Mouse (Mus musculus) kidney, embryonic 14.5 days (tissue): ENCODE measurements around the gene Furin. TPM values are rescaled to one million over a fixed set of nuclear protein-coding genes. Genes with fewer than 3 reads are reported as not detected.

Source experiments
- ATAC-seq: fragments of 200-750 bp; cut with Nextera tagmentation; 2 replicates; pipeline ENCODE4 v1.8.0; 2017; ENCODE audit warnings: moderate number of reproducible peaks, mild to moderate bottlenecking, moderate TSS enrichment, moderate library complexity; ENCODE audit not compliant: low FRiP score, low TSS enrichment
- H3K27ac ChIP-seq: fragments of 300-500 bp; sonication (generic); 2 replicates; pipeline ENCODE4 v1.5.1; 2014; ENCODE audit warnings: low read depth, mild to moderate bottlenecking, low read length, moderate library complexity, mixed read lengths
- H3K27me3 ChIP-seq: fragments of 300-500 bp; sonication (generic); 2 replicates; pipeline ENCODE4 v1.6.1; 2014; ENCODE audit warnings: mild to moderate bottlenecking, low read length; ENCODE audit not compliant: control insufficient read depth, insufficient read depth
- H3K36me3 ChIP-seq: fragments of 300-500 bp; sonication (generic); 2 replicates; pipeline ENCODE4 v1.6.1; 2014; ENCODE audit warnings: low read length, mixed read lengths; ENCODE audit not compliant: control insufficient read depth, insufficient read depth
- H3K4me1 ChIP-seq: fragments of 300-500 bp; sonication (generic); 2 replicates; pipeline ENCODE4 v1.6.1; 2014; ENCODE audit warnings: low read length, mixed read lengths; ENCODE audit not compliant: control insufficient read depth, insufficient read depth
- H3K4me2 ChIP-seq: fragments of 300-500 bp; sonication (generic); replicated peaks from 2 replicates; pipeline ENCODE4 v1.6.1; 2014; ENCODE audit warnings: low read depth, mild to moderate bottlenecking, low read length
- H3K4me3 ChIP-seq: fragments of 300-500 bp; sonication (generic); 2 replicates; pipeline ENCODE4 v1.5.1; 2014; ENCODE audit warnings: mild to moderate bottlenecking, low read length
- H3K9ac ChIP-seq: fragments of 300-500 bp; sonication (generic); 2 replicates; pipeline ENCODE4 v1.6.1; 2014; ENCODE audit warnings: low read depth, mild to moderate bottlenecking, low read length, moderate library complexity
- H3K9me3 ChIP-seq: fragments of 300-500 bp; sonication (generic); 2 replicates; pipeline ENCODE4 v1.6.1; 2016; ENCODE audit warnings: low read length; ENCODE audit not compliant: control insufficient read depth
- WGBS: fragments of 180-500 bp; shearing (Covaris S2); extraction: QIAGEN DNeasy Blood & Tissue Kit; methylation state at CpG from one replicate; pipeline ENCODE4 v1.1.7; 2014; 5-methylcytosine and 5-hydroxymethylcytosine counted together
- polyA plus RNA-seq: library from polyadenylated mRNA; unstranded; fragments of >200 nt; fragmentation: Nextera tagmentation; extraction: Ambion mirVana; gene quantifications from 2 replicates; pipeline ENCODE4 v1.2.1, GENCODE M21; 2014

The Furin gene
- polyA plus RNA-seq, 1 experiment from 2014 or later: 13.6 TPM

- ATAC-seq: no peak
- Histone ChIP-seq H3K9me3 (no peaks in the 10 kb centered on the region), H3K4me1 (0 out of 2 replicates have a peak, but pooled peaks cover 3% of the 10 kb centered on the region), H3K27ac (no peak overlapping the region), H3K36me3 (no peaks in the 10 kb centered on the region), H3K4me2 (no peak overlapping the region), H3K27me3 (no peaks in the 10 kb centered on the region), H3K4me3 (no peak overlapping the region), H3K9ac (no peak overlapping the region)
- 75% methylated on average over 9 of the region's 9 CpGs for WGBS
These were observed 2.5 kb upstream of the Furin start for GRCm38 (mm10) chr7:80407712-80408111.

DNA sequence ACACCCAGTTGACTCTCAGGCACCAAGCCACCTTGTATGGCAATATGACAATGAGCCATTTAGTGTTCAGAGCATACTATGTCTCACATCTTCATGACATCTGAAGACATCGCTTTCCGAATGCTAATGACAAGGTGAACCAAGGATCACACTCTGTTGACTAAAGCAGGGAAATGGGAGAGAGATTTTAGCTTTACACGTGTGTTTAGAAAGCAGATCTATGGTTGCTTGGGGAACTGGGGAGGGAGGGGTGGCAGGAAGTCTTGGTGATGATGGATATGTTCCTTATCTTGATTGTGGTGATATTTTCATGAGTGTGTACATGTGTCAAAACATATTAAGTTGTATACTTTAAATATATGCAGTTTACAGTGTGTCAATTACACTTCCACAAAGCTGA, 950 bp upstream of the Furin start:
- 86% methylated on average over 3 of the region's 3 CpGs for WGBS

GRCm38 (mm10) chr7:80404101-80404894, 938 bp downstream of the Furin start:
- H3K4me1 ChIP-seq: peaks cover 16% of the 10 kb centered on the region; the same call in 1 of the 2 replicates
- no peaks in the 10 kb centered on the region for H3K27me3 ChIP-seq
- no peaks in the 10 kb centered on the region for H3K9me3 ChIP-seq
- WGBS: 67% methylated on average over 7 of the region's 7 CpGs
- H3K9ac ChIP-seq: no peak overlapping the region
- no peaks in the 10 kb centered on the region for H3K36me3 ChIP-seq
- no peak overlapping the region for H3K4me2 ChIP-seq
- ATAC-seq: no peak
- no peak overlapping the region for H3K27ac ChIP-seq
- H3K4me3 ChIP-seq: no peak overlapping the region

More for the DNA sequence above, 950 bp upstream of the Furin start:
- no peak for ATAC-seq
- Histone ChIP-seq H3K9ac (no peak overlapping the region), H3K27ac (no peak overlapping the region), H3K4me2 (no peak overlapping the region), H3K4me3 (no peak overlapping the region), H3K27me3 (no peaks in the 10 kb centered on the region), H3K36me3 (no peaks in the 10 kb centered on the region), H3K9me3 (no peaks in the 10 kb centered on the region), H3K4me1 (peaks cover 6% of the 10 kb centered on the region; the same call in 1 of the 2 replicates)

- H3K27ac ChIP-seq: no peak overlapping the region
These were observed 1.7 kb downstream of the Furin start for GRCm38 (mm10) chr7:80403551-80403950.

GRCm38 (mm10) chr7:80402651-80403321, 2.5 kb downstream of the Furin start:
- no peaks in the 10 kb centered on the region for H3K27me3 ChIP-seq
- peak overlapping the region; percentile 63; the same call in 1 of the 2 replicates for H3K27ac ChIP-seq
- peak overlapping the region; percentile 62 for H3K4me2 ChIP-seq
- WGBS: under 1% methylated on average over 54 of the region's 92 CpGs
- H3K4me1 ChIP-seq: peaks cover 16% of the 10 kb centered on the region; the same call in 1 of the 2 replicates
- H3K4me3 ChIP-seq: peak overlapping the region; percentile 92
- peaks cover 4% of the 10 kb centered on the region; the same call in 1 of the 2 replicates for H3K36me3 ChIP-seq
- ATAC-seq: peak; percentile 77
- H3K9ac ChIP-seq: peak overlapping the region; percentile 94
- no peaks in the 10 kb centered on the region for H3K9me3 ChIP-seq

More at GRCm38 (mm10) chr7:80403551-80403950, 1.7 kb downstream of the Furin start:
- Histone ChIP-seq H3K36me3 (no peaks in the 10 kb centered on the region), H3K4me3 (peak overlapping the region; percentile 92; the same call in 1 of the 2 replicates), H3K4me2 (peak overlapping the region; percentile 62), H3K9me3 (no peaks in the 10 kb centered on the region), H3K27me3 (no peaks in the 10 kb centered on the region), H3K9ac (peak overlapping the region; percentile 94; the same call in 1 of the 2 replicates), H3K4me1 (peaks cover 16% of the 10 kb centered on the region; the same call in 1 of the 2 replicates)
- ATAC-seq: no peak
- WGBS: 57% methylated on average over 9 of the region's 9 CpGs

DNA sequence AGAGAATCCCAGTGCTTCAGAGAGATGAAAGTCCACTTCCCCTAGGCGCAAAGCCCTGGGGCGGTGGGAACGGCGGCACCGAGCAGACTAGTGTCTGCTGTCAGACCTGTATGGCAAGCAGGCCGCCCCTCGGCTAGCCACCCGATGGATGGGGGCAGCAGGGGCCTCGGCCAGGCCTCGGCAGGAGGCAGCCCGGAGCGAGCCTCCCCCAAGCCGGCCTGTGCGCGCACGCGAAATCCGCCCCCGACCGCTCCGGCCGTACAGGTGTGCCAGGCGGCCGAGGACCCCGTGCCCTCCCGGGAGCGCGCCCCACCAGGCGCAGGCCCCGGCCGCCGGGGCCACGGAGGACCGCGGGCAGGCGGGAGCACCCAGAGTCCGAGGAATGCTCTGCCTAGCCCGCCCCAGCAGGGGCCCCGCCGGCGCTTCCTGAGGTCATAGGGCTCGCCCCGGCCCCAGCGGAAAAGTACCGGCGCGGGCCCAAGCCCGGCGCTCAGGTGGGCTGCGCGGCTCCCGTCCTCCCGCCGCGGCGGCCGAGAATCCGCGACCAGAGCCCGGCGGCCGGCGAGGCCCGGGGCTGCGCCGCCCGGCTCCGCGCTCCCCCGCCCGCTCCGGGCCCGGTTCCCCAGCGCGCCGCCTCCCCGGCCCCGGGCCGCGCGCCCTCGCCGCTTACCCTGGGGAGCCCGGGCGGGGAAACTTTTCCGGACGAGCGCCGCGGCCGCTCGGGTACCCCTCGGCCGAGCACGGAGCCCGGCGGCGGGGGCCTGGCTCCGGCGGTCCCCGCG, 3.2 kb downstream of the Furin start:
- H3K27me3 ChIP-seq: no peaks in the 10 kb centered on the region

GRCm38 (mm10) chr7:80401041-80401859, 4.0 kb downstream of the Furin start:
- no peaks in the 10 kb centered on the region for H3K9me3 ChIP-seq
- 26% methylated on average over 5 of the region's 5 CpGs for WGBS
- peak overlapping the region; percentile 24; the same call in 1 of the 2 replicates for H3K27ac ChIP-seq
- no peaks in the 10 kb centered on the region for H3K27me3 ChIP-seq
- H3K36me3 ChIP-seq: peaks cover 16% of the 10 kb centered on the region
- H3K4me1 ChIP-seq: peaks cover 16% of the 10 kb centered on the region; the same call in 1 of the 2 replicates
- ATAC-seq: no peak
- H3K4me3 ChIP-seq: peak overlapping the region; percentile 92
- peak overlapping the region; percentile 62 for H3K4me2 ChIP-seq
- H3K9ac ChIP-seq: peak overlapping the region; percentile 94

More for the DNA sequence above, 3.2 kb downstream of the Furin start:
- peaks cover 9% of the 10 kb centered on the region; the same call in 1 of the 2 replicates for H3K36me3 ChIP-seq
- peak overlapping the region; percentile 62 for H3K4me2 ChIP-seq
- peak; percentile 56 for ATAC-seq
- WGBS: under 1% methylated on average over 93 of the region's 102 CpGs
- H3K27ac ChIP-seq: peak overlapping the region; percentile 32; the same call in 1 of the 2 replicates
- H3K4me1 ChIP-seq: peaks cover 16% of the 10 kb centered on the region; the same call in 1 of the 2 replicates
- peak overlapping the region; percentile 94 for H3K9ac ChIP-seq
- no peaks in the 10 kb centered on the region for H3K9me3 ChIP-seq
- H3K4me3 ChIP-seq: peak overlapping the region; percentile 92

DNA sequence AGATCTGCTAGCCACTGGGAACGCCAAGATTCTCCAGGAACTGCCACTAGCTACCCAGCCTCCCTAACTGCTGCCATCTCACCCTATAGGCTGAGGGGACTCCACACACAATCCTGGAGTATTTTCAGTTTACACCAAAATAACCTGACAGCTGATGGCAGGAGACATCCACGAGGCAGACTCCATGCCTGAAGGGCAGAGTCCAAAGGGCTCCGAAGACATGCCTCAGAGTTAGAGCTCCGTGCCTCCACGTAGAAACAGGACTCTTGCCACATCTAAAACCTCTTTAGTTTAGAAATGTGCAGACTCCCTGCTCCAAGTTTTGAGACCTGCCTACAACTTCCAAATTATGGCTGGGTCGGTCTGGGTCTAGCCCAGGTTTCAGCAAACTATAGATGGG, 4.7 kb downstream of the Furin start:
- Histone ChIP-seq H3K27me3 (no peaks in the 10 kb centered on the region), H3K27ac (0 out of 2 replicates have a peak overlapping the region, but pooled peaks have one; percentile 24), H3K9me3 (no peaks in the 10 kb centered on the region), H3K9ac (peak overlapping the region; percentile 94; the same call in 1 of the 2 replicates), H3K4me2 (peak overlapping the region; percentile 62), H3K4me1 (peaks cover 16% of the 10 kb centered on the region; the same call in 1 of the 2 replicates), H3K4me3 (no peak overlapping the region; the same call in 1 of the 2 replicates), H3K36me3 (peaks cover 21% of the 10 kb centered on the region)
- no peak for ATAC-seq
- WGBS: 77% methylated on average over 6 of the region's 6 CpGs
